Mouse (Mus musculus) CD4-positive, CD25-positive, alpha-beta regulatory T cell, adult 9 weeks (primary cell): ENCODE results near the gene Blm. TPM values are rescaled to one million over a fixed set of nuclear protein-coding genes. Genes with fewer than 3 reads are reported as not detected.

Experiments used
- polyA plus RNA-seq: library from polyadenylated mRNA; unstranded; fragments of 100-300 nt; shearing (Covaris generic); gene quantifications from one replicate; pipeline ENCODE4 v1.2.1, GENCODE M21; 2017

Blm gene
- 9.9 TPM for polyA plus RNA-seq

GRCm38 (mm10) chr7:80535009-80535744 is at the start of gene Blm:
Gene Blm, minus strand, starts transcription at chr7:80535119.

GRCm38 (mm10) chr7:80405188-80405695 is 129.7 kb downstream of the Blm start, which contains the start of gene Furin:
Gene Furin, minus strand, starts transcription at chr7:80405436.

Other genes with a start within 250 kb of the Blm start
- 11.8 TPM for gene Prc1, start 240.7 kb downstream of the Blm start, polyA plus RNA-seq
- gene Rccd1, start 210.7 kb downstream of the Blm start, polyA plus RNA-seq = 32.3 TPM
- gene Unc45a, start 194.1 kb downstream of the Blm start, polyA plus RNA-seq = 93.4 TPM
- 13.1 TPM for gene Hddc3, start 192.0 kb downstream of the Blm start, polyA plus RNA-seq
- 12.3 TPM for gene Man2a2, start 163.7 kb downstream of the Blm start, polyA plus RNA-seq
- gene Fes, start 147.2 kb downstream of the Blm start, polyA plus RNA-seq = 2.1 TPM
- gene Furin, start 129.7 kb downstream of the Blm start, polyA plus RNA-seq = 3.7 TPM
- gene Crtc3, start 153.8 kb upstream of the Blm start, polyA plus RNA-seq = 9.8 TPM